Mouse (Mus musculus): Measurements from ENCODE around the gene Kiz.
A peak's percentile ranks its signal among the peaks of the same experiment; 100 is the strongest.

GRCm38 (mm10) chr2:146986429-146986828, 130.8 kb downstream of the Kiz start:
- TF ChIP-seq CTCF (IDR thresholded peaks at IDR 0.05 in 2 of 3, conservative IDR thresholded peaks at IDR 0.05 in 1 of 3; ENCODE audit: control insufficient read depth in 1 of 3, insufficient read depth in 1 of 3, low read depth in 2 of 3, low read length in 3 of 3, poor library complexity in 1 of 3, severe bottlenecking in 1 of 3) = no peak
- TF ChIP-seq TCF12 (IDR thresholded peaks at IDR 0.05; ENCODE audit: low read depth, low read length) = 0 out of 2 replicates have a peak, but pooled peaks have one; percentile 32
- peak; percentile 69; the same call in 1 of the 2 replicates for TF ChIP-seq MXI1 (IDR thresholded peaks at IDR 0.05; ENCODE audit: low read depth, low read length)
- no peak for TF ChIP-seq NELFE (IDR thresholded peaks at IDR 0.05; ENCODE audit: low read depth, low read length)
- peak; percentile 73 for TF ChIP-seq GATA1 (IDR thresholded peaks at IDR 0.05; ENCODE audit: low read depth, low read length)
- TF ChIP-seq USF1 (IDR thresholded peaks at IDR 0.05; ENCODE audit: low read depth, low read length) = no peak

Measured in MEL (cell line).